Mouse (Mus musculus): ENCODE results near the gene Gm37240. TPM values are rescaled to one million over a fixed set of nuclear protein-coding genes. Genes with fewer than 3 reads are reported as not detected.
"Not testable (repeated sequence)": the region's sequence is repeated elsewhere in the genome, so short reads cannot be mapped to it uniquely, and the experiment has no call there.

Gm37240 gene
- total RNA-seq, 4 experiments from 2014 or later: 29.7 to 37.8 (median 36.6) TPM

- no peak for DNase-seq (ENCODE audit: low spot score in 2 of 2)
These were observed 1229.3 kb downstream of the Gm37240 start for GRCm38 (mm10) chr3:84658017-84658416.

GRCm38 (mm10) chr3:84657240-84657639 is 1230.1 kb downstream of the Gm37240 start:
- DNase-seq (ENCODE audit: low spot score in 2 of 2): no peak

- not testable (repeated sequence) for DNase-seq (ENCODE audit: low spot score in 2 of 2)
These were observed 1231.5 kb downstream of the Gm37240 start for GRCm38 (mm10) chr3:84655785-84656150.

- DNase-seq (ENCODE audit: low spot score in 2 of 2): no peak
These were observed 1232.2 kb downstream of the Gm37240 start for GRCm38 (mm10) chr3:84654900-84655784.

GRCm38 (mm10) chr3:84654246-84654826 is 1233.0 kb downstream of the Gm37240 start:
- DNase-seq (ENCODE audit: low spot score in 2 of 2): no peak

- no peak for DNase-seq (ENCODE audit: low spot score in 2 of 2)
These were observed 1233.6 kb downstream of the Gm37240 start for GRCm38 (mm10) chr3:84653557-84654245.

- DNase-seq (ENCODE audit: low spot score in 2 of 2): peak in 1 of 2 experiments; percentile 38
These were observed 1234.4 kb downstream of the Gm37240 start for GRCm38 (mm10) chr3:84652643-84653556.

- no peak for DNase-seq (ENCODE audit: low spot score in 2 of 2)
These were observed 1237.6 kb downstream of the Gm37240 start for GRCm38 (mm10) chr3:84649578-84650327.

- not testable (repeated sequence) for DNase-seq (ENCODE audit: low spot score in 2 of 2)
These were observed 1239.2 kb downstream of the Gm37240 start for GRCm38 (mm10) chr3:84648069-84648468.

- no peak for DNase-seq (ENCODE audit: low spot score in 2 of 2)
These were observed 1239.7 kb downstream of the Gm37240 start for GRCm38 (mm10) chr3:84647616-84648015.

GRCm38 (mm10) chr3:84646331-84646845 is 1240.9 kb downstream of the Gm37240 start:
- no peak for DNase-seq (ENCODE audit: low spot score in 2 of 2)

- no peak for DNase-seq (ENCODE audit: low spot score in 2 of 2)
These were observed 1241.4 kb downstream of the Gm37240 start for GRCm38 (mm10) chr3:84646007-84646290.

- DNase-seq (ENCODE audit: low spot score in 2 of 2): no peak
These were observed 1241.9 kb downstream of the Gm37240 start for GRCm38 (mm10) chr3:84645156-84646006.

- DNase-seq (ENCODE audit: low spot score in 2 of 2): no peak
These were observed 1244.4 kb downstream of the Gm37240 start for GRCm38 (mm10) chr3:84642942-84643341.

- no peak for DNase-seq (ENCODE audit: low spot score in 2 of 2)
These were observed 1245.9 kb downstream of the Gm37240 start for GRCm38 (mm10) chr3:84641391-84641790.

- DNase-seq (ENCODE audit: low spot score in 2 of 2): no peak
These were observed 1246.8 kb downstream of the Gm37240 start for GRCm38 (mm10) chr3:84640536-84640935.

GRCm38 (mm10) chr3:84639767-84640500 is 1247.4 kb downstream of the Gm37240 start:
- no peak for DNase-seq (ENCODE audit: low spot score in 2 of 2)

GRCm38 (mm10) chr3:84638858-84639257 is 1248.5 kb downstream of the Gm37240 start:
- no peak for DNase-seq (ENCODE audit: low spot score in 2 of 2)
